Mouse (Mus musculus): ENCODE measurements around the gene Olfm2.

GRCm38 (mm10) chr9:20642101-20642895 is 103.9 kb downstream of the Olfm2 start, which contains the start of gene Ubl5:
- TF ChIP-seq CTCF (IDR thresholded peaks at IDR 0.05; ENCODE audit: extremely low read depth, insufficient read depth, low read length), result no peak
- TF ChIP-seq POLR2A (IDR thresholded peaks at IDR 0.05; ENCODE audit: extremely low read depth, insufficient read depth, low read length), result no peak

All from cortical plate, adult 2 months (tissue).